Mouse (Mus musculus): ENCODE measurements around the gene Klhl5. TPM values are rescaled to one million over a fixed set of nuclear protein-coding genes. Genes with fewer than 3 reads are reported as not detected.

Klhl5 gene
- polyA plus RNA-seq, 1 experiment from 2014 or later: 27.5 TPM

DNA sequence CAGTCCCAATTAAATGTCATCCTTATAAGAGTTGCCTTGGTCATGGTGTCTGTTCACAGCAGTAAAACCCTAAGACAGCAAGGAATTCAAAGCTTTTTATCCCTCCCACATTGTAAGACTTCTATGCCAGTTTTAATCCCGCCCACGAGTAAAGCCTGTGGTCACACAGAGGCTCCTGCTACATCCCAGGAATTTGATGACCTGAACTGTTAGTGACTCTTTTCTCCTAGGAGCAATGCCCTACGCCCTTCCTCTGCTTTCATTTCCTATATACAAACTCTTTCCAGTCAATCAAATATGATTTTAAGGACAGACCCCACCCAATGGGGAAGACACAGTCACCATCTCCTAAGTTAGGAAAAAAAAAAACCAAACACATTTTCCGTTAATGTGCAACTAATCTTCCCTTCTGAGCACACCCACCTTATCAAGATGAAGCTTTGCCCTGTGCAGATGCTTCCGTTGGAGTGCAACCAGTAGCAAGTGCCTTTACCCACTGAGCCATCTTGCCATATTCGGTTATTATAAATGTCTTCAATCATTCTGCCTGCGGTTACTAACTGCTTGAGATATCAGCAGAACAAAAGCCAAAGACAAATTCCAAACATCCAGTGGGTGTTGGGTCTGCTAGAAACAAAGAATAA lies 12.3 kb upstream of the Klhl5 start:
- DNase-seq (ENCODE audit: low spot score) (no peak), ATAC-seq (replicated peaks; ENCODE audit: low FRiP score, low read depth) (no peak)
- Histone ChIP-seq H3K9ac (ENCODE audit: low read depth, low read length) (no peak overlapping the region), H3K27me3 (ENCODE audit: insufficient read depth, low read length) (no peaks in the 10 kb centered on the region), H3K4me2 (ENCODE audit: low read length) (no peak overlapping the region), H3K9me3 (replicated peaks; ENCODE audit: low read length) (no peaks in the 10 kb centered on the region), H3K4me1 (replicated peaks; ENCODE audit: insufficient read depth, low read length) (no peaks in the 10 kb centered on the region), H3K27ac (no peak overlapping the region), H3K36me3 (ENCODE audit: insufficient read depth, low read length) (no peaks in the 10 kb centered on the region), H3K4me3 (replicated peaks; ENCODE audit: low read depth, low read length) (no peak overlapping the region)
- WGBS: 87% methylated on average over 7 of the region's 7 CpGs
- TF ChIP-seq CTCF (IDR thresholded peaks at IDR 0.05; ENCODE audit: low read depth): no peak

DNA sequence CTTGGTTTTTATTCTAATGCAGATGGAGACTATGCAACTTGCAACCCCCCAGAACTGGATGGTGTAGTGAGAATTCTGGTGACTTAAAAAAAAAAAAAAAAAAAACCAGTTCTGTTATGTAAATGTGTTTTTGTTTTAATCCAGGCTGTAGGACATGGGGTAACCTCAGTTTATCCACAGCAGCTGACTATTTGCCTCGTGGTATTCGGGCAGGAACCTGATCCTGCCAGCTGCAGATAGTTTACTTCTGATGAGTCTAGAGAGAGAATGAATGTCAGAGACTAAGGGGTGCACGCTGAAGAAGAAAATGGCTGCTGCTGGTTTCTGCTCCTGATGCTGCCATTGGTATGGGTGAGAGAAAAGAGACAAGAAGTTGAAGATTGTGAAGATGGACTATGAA lies 11.3 kb upstream of the Klhl5 start:
- H3K4me2 ChIP-seq (ENCODE audit: low read length): no peak overlapping the region
- no peak overlapping the region for H3K4me3 ChIP-seq (replicated peaks; ENCODE audit: low read depth, low read length)
- no peaks in the 10 kb centered on the region for H3K27me3 ChIP-seq (ENCODE audit: insufficient read depth, low read length)
- H3K9me3 ChIP-seq (replicated peaks; ENCODE audit: low read length): no peaks in the 10 kb centered on the region
- H3K4me1 ChIP-seq (replicated peaks; ENCODE audit: insufficient read depth, low read length): no peaks in the 10 kb centered on the region
- no peak overlapping the region for H3K9ac ChIP-seq (ENCODE audit: low read depth, low read length)
- ATAC-seq (replicated peaks; ENCODE audit: low FRiP score, low read depth): no peak
- 80% methylated on average over 3 of the region's 3 CpGs for WGBS
- DNase-seq (ENCODE audit: low spot score): no peak
- no peaks in the 10 kb centered on the region for H3K36me3 ChIP-seq (ENCODE audit: insufficient read depth, low read length)
- H3K27ac ChIP-seq: no peak overlapping the region
- no peak for TF ChIP-seq CTCF (IDR thresholded peaks at IDR 0.05; ENCODE audit: low read depth)

DNA sequence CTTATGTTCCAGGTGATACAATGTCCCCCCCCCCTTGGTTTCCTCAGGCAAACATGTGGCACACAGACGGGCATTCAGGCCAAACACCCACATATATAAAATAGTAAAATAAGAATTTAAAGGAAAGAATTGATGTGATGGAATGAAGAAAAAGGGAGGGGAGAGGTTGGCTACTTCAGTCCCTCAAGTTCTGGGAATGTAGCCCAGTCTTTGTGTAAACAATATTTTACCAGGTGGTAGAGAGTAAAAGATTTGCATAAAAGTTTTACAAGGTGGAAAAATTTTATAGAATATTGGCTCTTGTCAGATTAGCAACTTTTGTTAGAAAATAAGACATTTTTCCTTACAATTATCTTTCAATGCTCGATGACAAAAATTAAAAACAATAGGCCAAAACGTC lies 10.5 kb upstream of the Klhl5 start:
- Histone ChIP-seq H3K4me3 (replicated peaks; ENCODE audit: low read depth, low read length) (no peak overlapping the region), H3K9ac (ENCODE audit: low read depth, low read length) (no peak overlapping the region), H3K4me1 (replicated peaks; ENCODE audit: insufficient read depth, low read length) (no peaks in the 10 kb centered on the region), H3K4me2 (ENCODE audit: low read length) (no peak overlapping the region), H3K36me3 (ENCODE audit: insufficient read depth, low read length) (no peaks in the 10 kb centered on the region), H3K9me3 (replicated peaks; ENCODE audit: low read length) (no peaks in the 10 kb centered on the region), H3K27me3 (ENCODE audit: insufficient read depth, low read length) (no peaks in the 10 kb centered on the region), H3K27ac (no peak overlapping the region)
- ATAC-seq (replicated peaks; ENCODE audit: low FRiP score, low read depth) (no peak), DNase-seq (ENCODE audit: low spot score) (no peak)
- 51% methylated on average over 3 of the region's 3 CpGs for WGBS
- no peak for TF ChIP-seq CTCF (IDR thresholded peaks at IDR 0.05; ENCODE audit: low read depth)

- TF ChIP-seq CTCF (IDR thresholded peaks at IDR 0.05; ENCODE audit: low read depth): no peak
- Histone ChIP-seq H3K27me3 (ENCODE audit: insufficient read depth, low read length) (no peaks in the 10 kb centered on the region), H3K36me3 (ENCODE audit: insufficient read depth, low read length) (no peaks in the 10 kb centered on the region), H3K27ac (no peak overlapping the region), H3K4me1 (replicated peaks; ENCODE audit: insufficient read depth, low read length) (0 out of 2 replicates have a peak, but pooled peaks cover under 1% of the 10 kb centered on the region), H3K9me3 (replicated peaks; ENCODE audit: low read length) (no peaks in the 10 kb centered on the region), H3K4me2 (ENCODE audit: low read length) (no peak overlapping the region), H3K4me3 (replicated peaks; ENCODE audit: low read depth, low read length) (no peak overlapping the region), H3K9ac (ENCODE audit: low read depth, low read length) (no peak overlapping the region)
- no peak for ATAC-seq (replicated peaks; ENCODE audit: low FRiP score, low read depth)
- WGBS: 81% methylated on average over 5 of the region's 5 CpGs
- no peak for DNase-seq (ENCODE audit: low spot score)
These were observed 9.9 kb upstream of the Klhl5 start for GRCm38 (mm10) chr5:65097457-65097856.

DNA sequence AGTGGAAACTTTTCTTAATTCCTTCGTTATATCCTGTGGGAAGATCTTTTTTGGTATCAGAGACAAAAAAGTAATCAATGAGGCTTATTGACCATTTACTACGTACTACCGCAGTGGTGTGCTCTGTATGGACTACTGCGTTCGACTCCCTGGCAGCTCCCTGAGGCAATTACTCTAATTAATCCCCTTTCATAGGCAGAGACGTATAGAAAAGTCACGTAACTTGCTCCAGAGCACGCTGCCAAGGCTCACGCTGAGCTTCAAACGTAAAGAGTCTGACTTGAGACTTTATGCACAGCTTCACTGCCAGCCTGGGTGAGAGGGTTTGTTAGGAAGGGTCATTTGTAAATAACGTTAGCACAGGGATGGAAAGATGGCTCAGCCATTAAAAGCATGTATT lies 7.3 kb upstream of the Klhl5 start:
- no peak for ATAC-seq (replicated peaks; ENCODE audit: low FRiP score, low read depth)

GRCm38 (mm10) chr5:65101209-65101608 lies 6.1 kb upstream of the Klhl5 start:
- peaks cover 5% of the 10 kb centered on the region; the same call in 1 of the 2 replicates for H3K4me1 ChIP-seq (replicated peaks; ENCODE audit: insufficient read depth, low read length)
- H3K4me3 ChIP-seq (replicated peaks; ENCODE audit: low read depth, low read length): no peak overlapping the region

More for the DNA sequence above, 7.3 kb upstream of the Klhl5 start:
- Histone ChIP-seq H3K9me3 (replicated peaks; ENCODE audit: low read length) (no peaks in the 10 kb centered on the region), H3K36me3 (ENCODE audit: insufficient read depth, low read length) (no peaks in the 10 kb centered on the region), H3K4me3 (replicated peaks; ENCODE audit: low read depth, low read length) (no peak overlapping the region), H3K27me3 (ENCODE audit: insufficient read depth, low read length) (no peaks in the 10 kb centered on the region), H3K9ac (ENCODE audit: low read depth, low read length) (no peak overlapping the region), H3K4me2 (ENCODE audit: low read length) (no peak overlapping the region), H3K4me1 (replicated peaks; ENCODE audit: insufficient read depth, low read length) (peaks cover 5% of the 10 kb centered on the region; the same call in 1 of the 2 replicates), H3K27ac (no peak overlapping the region)
- WGBS: 79% methylated on average over 11 of the region's 11 CpGs
- no peak for DNase-seq (ENCODE audit: low spot score)
- no peak for TF ChIP-seq CTCF (IDR thresholded peaks at IDR 0.05; ENCODE audit: low read depth)

More at GRCm38 (mm10) chr5:65101209-65101608, 6.1 kb upstream of the Klhl5 start:
- DNase-seq (ENCODE audit: low spot score): no peak
- ATAC-seq (replicated peaks; ENCODE audit: low FRiP score, low read depth): no peak
- H3K27ac ChIP-seq: 0 out of 2 replicates have a peak overlapping the region, but pooled peaks have one; percentile 54
- H3K4me2 ChIP-seq (ENCODE audit: low read length): no peak overlapping the region
- WGBS: 86% methylated on average over 5 of the region's 5 CpGs
- H3K9me3 ChIP-seq (replicated peaks; ENCODE audit: low read length): no peaks in the 10 kb centered on the region
- H3K36me3 ChIP-seq (ENCODE audit: insufficient read depth, low read length): no peaks in the 10 kb centered on the region
- no peaks in the 10 kb centered on the region for H3K27me3 ChIP-seq (ENCODE audit: insufficient read depth, low read length)
- no peak for TF ChIP-seq CTCF (IDR thresholded peaks at IDR 0.05; ENCODE audit: low read depth)
- no peak overlapping the region for H3K9ac ChIP-seq (ENCODE audit: low read depth, low read length)
